Mouse (Mus musculus): ENCODE results near the gene Igll1. TPM values are rescaled to one million over a fixed set of nuclear protein-coding genes. Genes with fewer than 3 reads are reported as not detected.

The Igll1 gene
- polyA plus RNA-seq, 1 experiment from 2014 or later: not detected

GRCm38 (mm10) chr16:16828757-16829615, 34.8 kb downstream of the Igll1 start, which contains the start of gene Spag6l:
Gene Spag6l (minus strand): TSS chr16:16829456.
- peak within 1 kb of the TSS; percentile 65 for H3K9ac ChIP-seq (replicated peaks; ENCODE audit: low read length)
- H3K4me2 ChIP-seq (ENCODE audit: low read length): peak within 1 kb of the TSS; percentile 80
- peak within 1 kb of the TSS; percentile 60 for H3K4me3 ChIP-seq (replicated peaks; ENCODE audit: low read depth, low read length)
- H3K4me1 ChIP-seq (ENCODE audit: control insufficient read depth, insufficient read depth, low read length): no peaks in the 10 kb centered on the region; the same call in 1 of the 2 replicates
- no peaks in the 10 kb centered on the region for H3K36me3 ChIP-seq (ENCODE audit: control insufficient read depth, insufficient read depth, low read length)
- 0 out of 2 replicates have a peak within 1 kb of the TSS, but pooled peaks have one; percentile 5 for H3K27ac ChIP-seq (replicated peaks; ENCODE audit: low read depth, low read length)
- DNase-seq (peak; percentile 90), ATAC-seq (ENCODE audit: low FRiP score, low TSS enrichment) (peak; percentile 93)
- H3K27me3 ChIP-seq (ENCODE audit: control insufficient read depth, insufficient read depth, low read length): no peaks in the 10 kb centered on the region
- 6% methylated on average over 33 of the region's 33 CpGs for WGBS
- no peaks in the 10 kb centered on the region for H3K9me3 ChIP-seq (ENCODE audit: control insufficient read depth, low read length)

GRCm38 (mm10) chr16:16826223-16826622, 37.6 kb downstream of the Igll1 start:
- Histone ChIP-seq H3K27ac (replicated peaks; ENCODE audit: low read depth, low read length) (no peak overlapping the region), H3K9ac (replicated peaks; ENCODE audit: low read length) (no peak overlapping the region), H3K36me3 (ENCODE audit: control insufficient read depth, insufficient read depth, low read length) (no peaks in the 10 kb centered on the region), H3K4me3 (replicated peaks; ENCODE audit: low read depth, low read length) (no peak overlapping the region), H3K4me1 (ENCODE audit: control insufficient read depth, insufficient read depth, low read length) (no peaks in the 10 kb centered on the region; the same call in 1 of the 2 replicates), H3K9me3 (ENCODE audit: control insufficient read depth, low read length) (0 out of 2 replicates have a peak, but pooled peaks cover 2% of the 10 kb centered on the region), H3K27me3 (ENCODE audit: control insufficient read depth, insufficient read depth, low read length) (no peaks in the 10 kb centered on the region), H3K4me2 (ENCODE audit: low read length) (no peak overlapping the region)
- DNase-seq (no peak), ATAC-seq (ENCODE audit: low FRiP score, low TSS enrichment) (no peak)
- 74% methylated on average over 2 of the region's 2 CpGs for WGBS

DNA sequence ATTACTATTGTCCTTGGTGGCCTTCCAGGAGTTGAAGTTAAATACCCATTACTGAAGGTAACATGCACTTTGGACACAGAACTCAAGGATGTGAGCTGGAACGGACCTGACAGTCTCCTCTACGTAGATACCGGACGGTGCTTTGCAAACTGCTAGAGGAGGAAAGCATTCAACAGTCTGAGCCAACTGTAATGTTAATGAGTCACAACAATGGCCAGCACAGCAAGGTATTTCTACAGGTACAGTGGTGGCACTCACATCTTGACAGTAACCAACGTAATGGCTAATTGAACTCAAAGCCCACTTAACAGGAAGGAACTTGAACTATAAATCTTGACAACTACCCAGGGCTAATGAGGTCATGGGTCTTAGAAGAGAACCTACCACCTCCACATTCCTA, 38.3 kb downstream of the Igll1 start:
- Histone ChIP-seq H3K4me2 (ENCODE audit: low read length) (no peak overlapping the region), H3K4me3 (replicated peaks; ENCODE audit: low read depth, low read length) (no peak overlapping the region), H3K36me3 (ENCODE audit: control insufficient read depth, insufficient read depth, low read length) (no peaks in the 10 kb centered on the region), H3K4me1 (ENCODE audit: control insufficient read depth, insufficient read depth, low read length) (no peaks in the 10 kb centered on the region; the same call in 1 of the 2 replicates), H3K9me3 (ENCODE audit: control insufficient read depth, low read length) (peaks cover 5% of the 10 kb centered on the region; the same call in 1 of the 2 replicates), H3K27ac (replicated peaks; ENCODE audit: low read depth, low read length) (no peak overlapping the region), H3K9ac (replicated peaks; ENCODE audit: low read length) (no peak overlapping the region), H3K27me3 (ENCODE audit: control insufficient read depth, insufficient read depth, low read length) (no peaks in the 10 kb centered on the region)
- DNase-seq: no peak
- 49% methylated on average over 5 of the region's 5 CpGs for WGBS
- no peak for ATAC-seq (ENCODE audit: low FRiP score, low TSS enrichment)

Other genes starting within 250 kb of the Igll1 start
- gene Olfr19, start 187.6 kb downstream of the Igll1 start, polyA plus RNA-seq (2014; fragmentation: Nextera tagmentation; extraction: Ambion mirVana): not detected in 2 replicates
- gene Spag6l, start 34.5 kb downstream of the Igll1 start, polyA plus RNA-seq (2014; fragmentation: Nextera tagmentation; extraction: Ambion mirVana): 17.9 and 18.7 TPM in 2 replicates
- gene Top3b, start 6.8 kb upstream of the Igll1 start, polyA plus RNA-seq (2014; fragmentation: Nextera tagmentation; extraction: Ambion mirVana): 67.5 and 71.9 TPM in 2 replicates
- gene Vpreb1, start 6.9 kb upstream of the Igll1 start, polyA plus RNA-seq (2014; fragmentation: Nextera tagmentation; extraction: Ambion mirVana): 0.84 and 1.3 TPM in 2 replicates
- 15.5 and 17.4 TPM in 2 replicates for gene Ppm1f, start 32.5 kb upstream of the Igll1 start, polyA plus RNA-seq (2014; fragmentation: Nextera tagmentation; extraction: Ambion mirVana)
- 214 and 219 TPM in 2 replicates for gene Mapk1, start 119.4 kb upstream of the Igll1 start, polyA plus RNA-seq (2014; fragmentation: Nextera tagmentation; extraction: Ambion mirVana)
- 169 and 174 TPM in 2 replicates for gene Ypel1, start 205.7 kb upstream of the Igll1 start, polyA plus RNA-seq (2014; fragmentation: Nextera tagmentation; extraction: Ambion mirVana)
- gene Ppil2, start 247.3 kb upstream of the Igll1 start, polyA plus RNA-seq (2014; fragmentation: Nextera tagmentation; extraction: Ambion mirVana): 142 and 145 TPM in 2 replicates

Data from midbrain, embryonic 14.5 days (tissue).